Mouse (Mus musculus) stomach, embryonic 14.5 days (tissue): ENCODE results near the gene Aunip. TPM values are rescaled to one million over a fixed set of nuclear protein-coding genes. Genes with fewer than 3 reads are reported as not detected.

Source experiments
- ATAC-seq: fragments of 200-750 bp; cut with Nextera tagmentation; 2 replicates; pipeline ENCODE4 v1.8.0; 2017; ENCODE audit warnings: low read depth, moderate TSS enrichment; ENCODE audit not compliant: insufficient number of reproducible peaks, insufficient read depth, low FRiP score
- H3K27ac ChIP-seq: fragments of 300-500 bp; sonication (generic); 2 replicates; pipeline ENCODE4 v1.5.1; 2014; ENCODE audit warnings: mild to moderate bottlenecking, low read length, moderate library complexity, mixed read lengths
- H3K27me3 ChIP-seq: fragments of 300-500 bp; sonication (generic); 2 replicates; pipeline ENCODE4 v1.6.1; 2014; ENCODE audit warnings: low read length, control low read depth, mixed read lengths; ENCODE audit not compliant: control insufficient read depth, insufficient read depth
- H3K36me3 ChIP-seq: fragments of 300-500 bp; sonication (generic); 2 replicates; pipeline ENCODE4 v1.6.1; 2014; ENCODE audit warnings: mild to moderate bottlenecking, control low read depth, low read length, moderate library complexity, mixed read lengths; ENCODE audit not compliant: control insufficient read depth, insufficient read depth
- H3K4me1 ChIP-seq: fragments of 300-500 bp; sonication (generic); 2 replicates; pipeline ENCODE4 v1.6.1; 2014; ENCODE audit warnings: low read length, control low read depth, mixed read lengths; ENCODE audit not compliant: control insufficient read depth, insufficient read depth
- H3K4me2 ChIP-seq: fragments of 300-500 bp; sonication (generic); replicated peaks from 2 replicates; pipeline ENCODE4 v1.6.1; 2014; ENCODE audit warnings: low read depth, low read length, control low read depth
- H3K4me3 ChIP-seq: fragments of 300-500 bp; sonication (generic); 2 replicates; pipeline ENCODE4 v1.5.1; 2014; ENCODE audit warnings: low read depth, low read length, control low read depth
- H3K9ac ChIP-seq: fragments of 300-500 bp; sonication (generic); replicated peaks from 2 replicates; pipeline ENCODE4 v1.6.1; 2014; ENCODE audit warnings: low read depth, mild to moderate bottlenecking, control low read depth, low read length, moderate library complexity, mixed read lengths
- H3K9me3 ChIP-seq: fragments of 300-500 bp; sonication (generic); 2 replicates; pipeline ENCODE4 v1.6.1; 2016; ENCODE audit warnings: low read depth, low read length, control low read depth; ENCODE audit not compliant: control insufficient read depth
- WGBS: fragments of 180-500 bp; shearing (Covaris S2); extraction: QIAGEN DNeasy Blood & Tissue Kit; methylation state at CpG from one replicate; pipeline ENCODE4 v1.1.7; 2014; 5-methylcytosine and 5-hydroxymethylcytosine counted together
- polyA plus RNA-seq: library from polyadenylated mRNA; unstranded; fragments of >200 nt; fragmentation: Nextera tagmentation; extraction: Ambion mirVana; gene quantifications from 2 replicates; pipeline ENCODE4 v1.2.1, GENCODE M21; 2014

Gene Aunip
- polyA plus RNA-seq, 1 experiment from 2014 or later: 4.6 TPM

- Histone ChIP-seq H3K27me3 (no peaks in the 10 kb centered on the region), H3K36me3 (peaks cover 27% of the 10 kb centered on the region), H3K4me1 (peaks cover 16% of the 10 kb centered on the region), H3K27ac (no peak overlapping the region), H3K4me2 (0 out of 2 replicates have a peak overlapping the region, but pooled peaks have one; percentile 2), H3K9me3 (no peaks in the 10 kb centered on the region), H3K9ac (no peak overlapping the region), H3K4me3 (no peak overlapping the region)
- 78% methylated on average over 4 of the region's 4 CpGs for WGBS
- ATAC-seq: no peak
Observed at GRCm38 (mm10) chr4:134532928-134533327, 22.1 kb downstream of the Aunip start.

- no peak overlapping the region for H3K4me3 ChIP-seq
- 85% methylated on average over 4 of the region's 4 CpGs for WGBS
- H3K4me2 ChIP-seq: 0 out of 2 replicates have a peak overlapping the region, but pooled peaks have one; percentile 2
- H3K9ac ChIP-seq: no peak overlapping the region
- H3K36me3 ChIP-seq: peaks cover 22% of the 10 kb centered on the region
- ATAC-seq: no peak
- H3K27ac ChIP-seq: no peak overlapping the region
- no peaks in the 10 kb centered on the region for H3K27me3 ChIP-seq
- peaks cover 16% of the 10 kb centered on the region for H3K4me1 ChIP-seq
- no peaks in the 10 kb centered on the region for H3K9me3 ChIP-seq
Observed at GRCm38 (mm10) chr4:134533421-134533820, 22.6 kb downstream of the Aunip start.

GRCm38 (mm10) chr4:134534124-134534886 is 23.5 kb downstream of the Aunip start:
- Histone ChIP-seq H3K4me2 (peak overlapping the region; percentile 97), H3K4me1 (peaks cover 16% of the 10 kb centered on the region), H3K27ac (peak overlapping the region; percentile 78), H3K36me3 (peaks cover 20% of the 10 kb centered on the region), H3K9ac (peak overlapping the region; percentile 87), H3K27me3 (no peaks in the 10 kb centered on the region), H3K9me3 (no peaks in the 10 kb centered on the region), H3K4me3 (peak overlapping the region; percentile 98)
- ATAC-seq: no peak
- under 1% methylated on average over 56 of the region's 57 CpGs for WGBS

GRCm38 (mm10) chr4:134534932-134535786 is 24.4 kb downstream of the Aunip start, which contains the start of gene Mtfr1l:
Gene Mtfr1l (minus strand): TSS chr4:134535387.
- peak within 1 kb of the TSS; percentile 78 for H3K27ac ChIP-seq
- under 1% methylated on average over 71 of the region's 71 CpGs for WGBS
- H3K4me1 ChIP-seq: peaks cover 16% of the 10 kb centered on the region
- peak; percentile 98 for ATAC-seq
- H3K9me3 ChIP-seq: no peaks in the 10 kb centered on the region
- H3K36me3 ChIP-seq: peaks cover 20% of the 10 kb centered on the region
- H3K9ac ChIP-seq: peak within 1 kb of the TSS; percentile 87
- H3K27me3 ChIP-seq: no peaks in the 10 kb centered on the region
- peak within 1 kb of the TSS; percentile 98 for H3K4me3 ChIP-seq
- peak within 1 kb of the TSS; percentile 97 for H3K4me2 ChIP-seq

GRCm38 (mm10) chr4:134535787-134536151 is 25.0 kb downstream of the Aunip start:
- peak overlapping the region; percentile 97 for H3K4me2 ChIP-seq
- peak overlapping the region; percentile 45 for H3K9ac ChIP-seq
- H3K4me1 ChIP-seq: peaks cover 16% of the 10 kb centered on the region
- ATAC-seq: no peak; the same call in 1 of the 2 replicates
- peaks cover 21% of the 10 kb centered on the region for H3K36me3 ChIP-seq
- no peaks in the 10 kb centered on the region for H3K9me3 ChIP-seq
- peak overlapping the region; percentile 98 for H3K4me3 ChIP-seq
- 7% methylated on average over 8 of the region's 8 CpGs for WGBS
- H3K27me3 ChIP-seq: no peaks in the 10 kb centered on the region
- H3K27ac ChIP-seq: peak overlapping the region; percentile 59; the same call in 1 of the 2 replicates

GRCm38 (mm10) chr4:134538997-134539580 is 28.3 kb downstream of the Aunip start:
- peaks cover 6% of the 10 kb centered on the region; the same call in 1 of the 2 replicates for H3K4me1 ChIP-seq
- H3K36me3 ChIP-seq: peaks cover 39% of the 10 kb centered on the region
- no peaks in the 10 kb centered on the region for H3K27me3 ChIP-seq
- no peaks in the 10 kb centered on the region for H3K9me3 ChIP-seq
- no peak overlapping the region for H3K9ac ChIP-seq
- no peak overlapping the region for H3K4me3 ChIP-seq
- 90% methylated on average over 10 of the region's 10 CpGs for WGBS
- H3K4me2 ChIP-seq: no peak overlapping the region
- no peak for ATAC-seq
- no peak overlapping the region for H3K27ac ChIP-seq

GRCm38 (mm10) chr4:134542726-134543125 is 31.9 kb downstream of the Aunip start:
- Histone ChIP-seq H3K9me3 (no peaks in the 10 kb centered on the region), H3K9ac (no peak overlapping the region), H3K27me3 (no peaks in the 10 kb centered on the region), H3K4me3 (no peak overlapping the region), H3K4me2 (no peak overlapping the region), H3K36me3 (peaks cover 59% of the 10 kb centered on the region), H3K27ac (no peak overlapping the region), H3K4me1 (peaks cover 7% of the 10 kb centered on the region; the same call in 1 of the 2 replicates)
- no peak for ATAC-seq
- 93% methylated on average over 9 of the region's 9 CpGs for WGBS

GRCm38 (mm10) chr4:134543261-134543660 is 32.5 kb downstream of the Aunip start:
- Histone ChIP-seq H3K4me2 (no peak overlapping the region), H3K4me3 (no peak overlapping the region), H3K27ac (no peak overlapping the region), H3K4me1 (peaks cover 8% of the 10 kb centered on the region; the same call in 1 of the 2 replicates), H3K36me3 (peaks cover 61% of the 10 kb centered on the region), H3K9me3 (no peaks in the 10 kb centered on the region), H3K9ac (no peak overlapping the region), H3K27me3 (no peaks in the 10 kb centered on the region)
- ATAC-seq: peak; percentile 43; the same call in 1 of the 2 replicates
- 9% methylated on average over 5 of the region's 5 CpGs for WGBS
